Mouse (Mus musculus) frontal cortex, postnatal 36 days (tissue): ENCODE data around the gene Ncdn.

Experiments used
- DNase-seq, 2 experiments: peaks; one replicate each; pipeline ENCODE4 v3.0.0; 2022; ENCODE audit warnings: low spot score in 2 of 2

Gene Ncdn

DNA sequence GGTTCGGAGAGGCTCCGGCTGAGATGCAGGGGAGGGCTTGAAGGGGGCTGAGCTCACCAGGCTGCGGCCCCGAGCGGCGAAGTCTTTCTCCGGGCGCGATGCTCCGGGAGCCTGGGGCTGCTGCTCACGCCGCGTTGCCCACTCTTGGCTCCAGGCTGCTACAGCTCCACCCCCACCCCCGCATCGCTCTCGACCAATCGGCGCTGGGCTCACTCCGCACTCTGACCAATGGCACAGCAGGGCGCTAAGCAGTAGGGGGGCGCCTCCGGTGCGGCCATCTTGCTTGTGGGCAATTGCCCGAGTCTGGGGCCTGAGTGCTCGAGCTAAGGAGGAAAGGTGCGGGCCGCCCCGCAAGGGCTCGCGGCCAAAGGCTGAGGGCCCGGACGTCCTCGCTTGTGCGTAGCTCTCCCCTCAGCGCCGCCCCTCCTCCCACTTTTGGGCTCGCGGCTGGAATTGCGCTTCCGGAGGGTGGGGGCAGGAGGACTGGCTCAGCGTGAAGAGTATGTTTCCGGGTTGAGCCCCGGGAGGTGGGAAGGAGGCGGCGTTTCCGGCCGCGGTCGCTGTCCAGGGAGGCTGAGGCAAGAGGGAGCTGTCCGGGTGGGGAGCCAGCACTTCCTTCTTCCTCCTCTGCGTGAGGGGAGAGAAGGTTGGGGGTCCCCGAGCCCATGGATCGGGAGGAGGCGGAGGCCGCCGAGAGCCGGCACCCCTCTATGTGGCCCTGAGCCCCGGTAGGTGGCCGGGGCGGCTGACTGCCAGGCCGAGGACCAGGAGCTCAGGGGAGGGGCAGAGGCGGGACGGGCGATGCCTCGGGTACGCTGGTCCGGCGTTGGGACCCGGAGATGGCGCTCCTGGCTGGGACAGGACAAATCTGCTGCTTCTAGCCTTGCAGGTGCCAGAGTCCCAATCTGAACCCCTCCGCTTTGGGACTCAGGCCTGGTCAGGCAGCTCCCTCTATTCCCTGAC lies at the start of gene Ncdn, which contains the start of gene AU040320:
Ncdn (minus strand) TSS at position 171 of the 963 bp plus-strand sequence.
AU040320 (plus strand) TSS at position 277 of the 963 bp plus-strand sequence.
- peak; percentile 97 for DNase-seq

DNA sequence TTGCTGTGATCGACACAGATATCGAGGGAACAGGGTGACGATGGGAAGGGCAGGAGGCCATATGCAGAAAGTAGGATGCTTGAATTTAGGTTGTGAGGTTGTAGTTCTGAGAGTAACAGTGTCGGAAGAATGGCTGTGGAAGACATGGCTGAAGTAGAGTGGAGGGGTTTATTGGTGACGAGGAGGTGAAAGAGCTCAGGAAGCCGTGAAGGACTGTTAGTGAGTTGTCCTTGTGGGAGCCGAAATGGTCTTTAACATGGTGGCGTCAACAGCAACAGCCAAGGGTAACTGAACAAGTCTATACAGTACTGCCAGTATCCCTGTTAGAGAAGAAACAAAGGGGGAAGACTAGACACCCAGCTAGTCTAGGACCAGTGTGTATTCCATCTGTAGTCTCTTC lies 48.9 kb upstream of the Ncdn start:
- no peak for DNase-seq

DNA sequence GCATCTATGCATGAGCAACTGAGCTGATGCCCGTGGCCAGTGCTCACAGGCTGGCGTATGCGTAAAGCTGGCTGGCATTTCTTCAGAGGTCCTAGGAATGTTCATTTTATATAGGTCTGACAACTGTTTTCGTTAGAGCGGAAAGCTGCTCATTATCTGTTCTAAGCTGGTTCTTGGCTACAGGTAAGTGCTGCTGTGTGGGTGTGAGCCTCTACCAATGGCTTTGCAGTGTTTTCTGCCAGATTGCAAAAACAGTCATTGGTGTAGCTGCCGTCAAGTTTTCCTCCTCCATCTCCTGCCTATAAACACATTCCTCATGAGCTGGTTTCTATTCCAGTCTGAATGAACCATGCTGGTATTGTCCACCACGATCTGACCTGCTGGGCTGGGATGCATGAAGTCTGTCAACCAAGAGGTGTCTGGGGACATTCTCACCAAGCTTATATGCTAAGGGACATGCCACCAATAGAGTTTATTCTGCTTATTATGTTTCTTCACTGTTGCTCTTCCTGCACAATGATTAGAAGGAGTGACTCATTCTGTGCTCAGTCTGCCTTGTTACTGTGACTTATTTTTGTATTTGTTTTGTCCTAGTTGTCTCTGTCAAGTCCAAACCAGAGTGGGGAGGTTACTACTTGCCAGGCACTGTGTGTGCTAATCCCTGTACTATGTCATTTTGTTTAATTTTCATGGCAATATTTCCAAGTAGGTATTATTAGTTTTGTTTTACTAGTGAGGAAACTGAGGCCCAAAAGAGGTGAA lies 39.3 kb upstream of the Ncdn start:
- peak; percentile 35 to 44 for DNase-seq

GRCm38 (mm10) chr4:126782996-126783395 lies 29.8 kb upstream of the Ncdn start:
- DNase-seq, result peak; percentile 34 to 58

DNA sequence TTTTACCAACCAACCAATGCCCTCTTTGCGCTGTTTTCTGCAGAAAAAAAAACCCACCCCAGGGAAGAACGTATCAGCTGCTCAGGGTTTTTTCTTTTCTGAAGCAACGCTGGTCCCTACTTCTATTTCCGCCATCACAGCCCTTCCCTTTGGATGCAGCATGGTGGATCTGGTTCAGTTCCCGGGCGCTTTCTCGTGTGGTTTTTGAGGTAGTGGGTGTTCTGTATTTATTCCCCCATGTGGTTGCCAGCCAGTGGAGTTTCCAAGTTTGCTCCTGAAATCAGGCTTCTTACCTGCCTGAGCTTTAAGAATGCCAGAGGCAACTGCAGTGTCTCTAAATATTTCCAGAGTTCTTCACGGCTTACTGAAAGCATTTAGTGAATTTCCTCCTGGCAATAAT lies 29.3 kb upstream of the Ncdn start:
- DNase-seq, result no peak

- DNase-seq, result no peak
Observed at GRCm38 (mm10) chr4:126781871-126782270, 28.6 kb upstream of the Ncdn start.

DNA sequence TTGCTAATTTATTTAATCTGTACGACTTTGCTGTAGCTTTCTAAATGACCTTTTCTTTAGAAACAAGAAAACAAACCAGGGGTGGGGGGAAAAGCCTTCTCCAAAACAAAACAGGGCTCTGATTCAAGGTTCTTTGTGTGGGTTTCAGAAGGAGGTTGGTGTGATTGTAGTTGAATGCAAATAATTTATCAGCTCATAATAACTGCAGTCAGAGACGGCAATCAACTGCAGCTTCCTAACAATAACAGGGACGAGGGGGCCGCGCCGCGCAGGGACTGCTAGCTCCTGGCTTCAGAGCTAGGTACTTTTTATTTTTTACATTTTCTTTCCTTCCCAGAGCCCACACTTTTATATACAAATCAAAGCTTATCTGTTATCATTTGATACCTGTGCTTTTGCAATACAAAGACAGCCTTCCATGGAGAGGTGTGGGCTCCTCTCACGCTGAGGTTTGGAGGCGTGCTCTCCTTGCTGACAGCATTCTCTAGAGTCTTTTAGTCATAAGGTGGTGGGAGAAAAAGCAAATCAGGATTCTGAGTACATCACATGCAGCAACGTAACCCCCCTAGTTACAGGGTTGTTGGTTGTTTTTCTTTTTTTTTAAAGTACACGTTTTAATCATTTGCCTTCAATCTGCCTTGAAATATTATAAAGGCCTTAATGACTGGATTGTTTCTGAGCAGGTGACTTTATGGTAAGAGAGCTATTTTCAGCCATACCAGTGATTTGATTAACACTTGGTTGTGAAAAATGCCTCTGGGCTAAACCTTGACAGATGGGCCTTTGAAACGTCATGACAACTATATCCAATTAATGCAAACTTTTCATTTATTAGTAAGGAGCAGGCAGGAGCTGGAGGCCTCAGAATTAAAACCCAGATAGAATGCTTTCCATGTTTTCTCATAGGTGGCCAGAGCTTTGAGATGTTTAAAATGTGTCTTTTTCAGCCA lies 26.9 kb upstream of the Ncdn start:
- DNase-seq, result no peak

DNA sequence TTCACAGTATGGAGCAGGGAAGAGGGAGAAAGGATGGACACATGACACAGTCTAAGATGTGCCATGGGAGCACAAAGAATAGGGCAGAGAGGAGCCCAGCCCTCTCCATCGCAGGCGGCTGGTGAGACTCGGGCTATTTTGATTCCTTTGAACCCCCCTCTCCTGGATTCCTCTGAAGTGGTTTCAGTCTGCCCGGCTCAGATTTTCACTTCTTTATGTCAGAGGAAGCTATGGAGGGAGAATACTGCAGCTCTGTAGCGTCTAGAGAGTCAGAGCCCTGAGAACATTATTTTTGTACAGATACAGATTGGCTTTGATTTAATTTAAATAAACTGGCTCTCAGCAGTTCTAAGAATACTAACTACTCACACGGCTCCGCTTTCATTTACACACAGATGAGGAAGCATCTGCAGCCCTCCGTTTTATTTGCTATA lies 25.9 kb upstream of the Ncdn start:
- DNase-seq, result peak in 1 of 2 experiments; percentile 52

GRCm38 (mm10) chr4:126775182-126775581 lies 21.9 kb upstream of the Ncdn start:
- no peak for DNase-seq

GRCm38 (mm10) chr4:126773871-126774270 lies 20.6 kb upstream of the Ncdn start:
- DNase-seq, result no peak

GRCm38 (mm10) chr4:126770831-126771230 lies 17.6 kb upstream of the Ncdn start:
- no peak for DNase-seq

DNA sequence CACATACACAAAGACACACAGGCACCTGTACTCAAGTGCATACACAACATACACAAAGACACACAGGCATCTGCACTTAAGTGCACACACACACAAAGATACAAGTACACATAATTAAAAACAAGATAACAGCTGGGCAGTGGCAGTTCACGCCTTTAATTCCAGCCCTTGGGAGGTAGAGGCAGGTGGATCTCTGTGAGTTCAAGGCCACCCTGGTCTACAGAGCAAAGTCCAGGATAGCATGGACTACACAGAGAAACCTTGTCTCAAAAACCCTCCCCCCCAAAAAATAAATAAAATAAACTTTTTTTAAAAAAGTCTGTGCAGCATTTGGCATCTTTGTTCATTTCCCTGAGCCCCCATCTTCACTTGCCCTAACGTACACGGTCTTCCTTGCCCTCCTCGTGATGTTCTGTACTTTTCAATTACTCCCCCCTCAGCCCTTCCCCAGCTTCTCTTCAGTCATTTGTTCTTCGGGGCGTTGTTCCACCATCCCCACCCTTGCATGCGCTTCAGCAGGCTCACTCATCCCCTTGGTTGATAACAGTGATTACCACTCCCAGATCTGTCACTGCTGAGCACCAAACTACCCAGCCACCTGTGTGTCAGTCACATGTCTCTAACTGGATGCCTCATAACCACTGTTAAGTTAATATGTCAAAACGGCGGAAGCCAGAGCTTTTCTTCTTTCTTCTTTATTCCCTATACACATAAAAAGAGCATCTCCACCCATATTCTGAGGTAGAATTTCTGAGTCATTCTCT lies 16.7 kb upstream of the Ncdn start:
- no peak for DNase-seq

DNA sequence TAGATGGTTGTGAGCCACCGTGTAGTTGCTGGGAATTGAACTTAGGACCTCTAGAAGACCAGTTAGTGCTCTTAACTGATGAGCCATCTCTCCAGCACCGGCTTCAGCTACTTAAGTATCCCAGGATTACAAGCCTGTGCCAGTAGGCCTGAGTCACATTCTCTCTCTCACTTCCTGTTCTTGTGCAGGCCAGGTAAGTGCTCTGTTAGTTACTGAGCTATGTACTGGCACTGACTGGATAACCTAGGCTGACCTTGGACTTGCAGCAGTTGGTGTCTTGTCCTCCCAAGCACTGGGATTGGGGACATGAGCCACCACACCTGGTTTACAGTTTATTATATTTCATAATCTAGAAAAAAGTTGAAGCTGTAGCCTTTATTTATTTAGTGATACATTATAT lies 10.2 kb upstream of the Ncdn start:
- no peak for DNase-seq

DNA sequence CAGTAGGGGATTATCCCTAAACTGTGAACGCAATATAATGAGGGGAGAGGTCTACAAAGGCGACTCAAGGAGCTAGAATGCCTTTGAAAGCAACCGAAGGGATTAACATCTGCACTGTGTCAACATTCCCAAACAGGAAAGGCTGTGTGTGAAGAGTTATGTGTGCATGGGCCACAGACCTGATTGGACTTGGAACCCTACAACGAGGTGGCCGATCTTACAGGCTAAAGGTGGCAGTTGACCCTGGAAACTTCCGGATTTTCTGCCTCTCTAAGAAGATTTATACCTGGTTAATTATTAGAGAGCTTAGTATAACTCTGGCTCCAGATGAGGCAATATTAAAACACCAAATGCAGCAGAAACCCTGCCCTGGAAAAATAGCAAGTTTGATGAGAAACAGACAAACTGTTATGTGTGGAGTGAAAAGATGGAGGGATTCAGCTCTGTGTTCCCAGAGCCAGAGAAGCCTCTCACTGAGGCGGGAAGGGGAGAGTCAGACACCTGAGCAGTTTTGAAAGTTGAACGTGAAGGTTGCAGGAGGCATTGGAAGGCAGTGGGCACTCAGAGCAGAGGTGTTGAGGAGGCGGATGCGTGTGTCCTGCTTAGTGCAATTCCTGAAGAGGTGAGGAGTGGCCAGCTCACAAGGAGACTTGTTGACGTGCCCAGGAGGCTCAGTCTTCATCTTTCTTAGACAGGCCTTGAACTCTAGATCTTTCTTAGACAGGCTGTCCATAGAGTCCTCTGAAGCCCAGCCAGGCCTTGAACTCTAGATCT lies 9.5 kb upstream of the Ncdn start:
- DNase-seq, result no peak

GRCm38 (mm10) chr4:126759435-126759834 lies 6.2 kb upstream of the Ncdn start:
- DNase-seq, result no peak

GRCm38 (mm10) chr4:126758299-126758698 lies 5.1 kb upstream of the Ncdn start:
- no peak for DNase-seq

- no peak for DNase-seq
Observed at GRCm38 (mm10) chr4:126756766-126757165, 3.5 kb upstream of the Ncdn start.

- no peak for DNase-seq
Observed at GRCm38 (mm10) chr4:126754736-126755374, 1.6 kb upstream of the Ncdn start.

DNA sequence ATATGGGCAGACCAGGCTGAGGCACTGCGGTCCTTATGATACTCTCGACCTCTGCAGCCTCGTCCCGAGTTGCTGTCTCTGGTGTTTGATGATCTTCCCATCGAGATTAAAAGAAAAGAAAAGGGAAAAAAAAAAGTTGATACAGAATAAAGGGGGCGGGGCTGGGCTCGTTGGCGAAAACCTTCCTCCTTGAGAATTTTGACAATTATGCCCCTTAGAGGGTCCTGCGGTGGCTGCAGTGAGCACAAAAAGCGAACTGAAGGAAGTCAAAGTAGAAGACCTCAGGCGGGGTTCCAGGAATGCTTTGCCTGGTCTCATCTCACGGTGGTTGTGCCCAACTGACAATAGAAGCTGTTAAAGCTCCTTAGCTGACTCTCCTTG lies 983 bp upstream of the Ncdn start:
- no peak for DNase-seq
